Comparison of ENCODE assay signal across 9 mouse cellular contexts in genomic region chr13:49326246-49327206, GRCm38 (mm10). TPM values are rescaled to one million over a fixed set of nuclear protein-coding genes. Genes with fewer than 3 reads are reported as not detected.
DNase-seq lines count a peak whose midpoint lies in the region; ATAC-seq and TF ChIP-seq lines count a peak whose summit lies in the region.
"Had no signal": no experiment of that assay in that cellular context is flagged by ENCODE, and none has a peak within 500 bp of the region (broad histone marks: within the 10 kb centered on the region; RNA-seq: fewer than 3 reads in every experiment).

No protein-coding gene starts in this region.

- 63% methylated on average over 6 of the region's 6 CpGs for WGBS in heart, adult 2 months
- 64% methylated on average over 6 of the region's 6 CpGs for WGBS in midbrain, postnatal 0 days

- peak; percentile 73 for TF ChIP-seq CTCF in heart, adult 2 months (IDR thresholded peaks at IDR 0.05)
- peak; percentile 82 for TF ChIP-seq CTCF in midbrain, postnatal 0 days (IDR thresholded peaks at IDR 0.05)

- ATAC-seq in cerebellum, adult (ENCODE audit: insufficient number of reproducible peaks, low FRiP score, low TSS enrichment), result peak; percentile 66; the same call in 1 of the 2 replicates
- peak; percentile 83 for ATAC-seq in granulocyte monocyte progenitor cell, adult 5-6 weeks (replicated peaks; ENCODE audit: poor library complexity, severe bottlenecking)
- ATAC-seq in midbrain, postnatal 0 days (ENCODE audit: low FRiP score), result peak; percentile 72; the same call in 1 of the 2 replicates

- no peaks in the 10 kb centered on the region for H3K79me2 ChIP-seq in heart, adult 2 months (replicated peaks; ENCODE audit: control insufficient read depth, insufficient read depth, low read length)

- no peak overlapping the region for H3K4me2 ChIP-seq in midbrain, postnatal 0 days (ENCODE audit: low read depth, low read length, poor library complexity, severe bottlenecking)
- H3K4me2 ChIP-seq: heart, embryonic 15.5 days had no signal

- H3K27ac ChIP-seq in heart, adult 2 months, result no peak overlapping the region
- H3K27ac ChIP-seq in midbrain, postnatal 0 days (ENCODE audit: low read depth, low read length), result no peak overlapping the region
- H3K27ac ChIP-seq: heart, embryonic 15.5 days had no signal

- no peaks in the 10 kb centered on the region for H3K27me3 ChIP-seq in heart, adult 2 months (ENCODE audit: control insufficient read depth, insufficient read depth, low read length)
- no peaks in the 10 kb centered on the region for H3K27me3 ChIP-seq in midbrain, postnatal 0 days (ENCODE audit: insufficient read depth, low read length)
- H3K27me3 ChIP-seq: heart, embryonic 15.5 days had no signal

- H3K9me3 ChIP-seq in midbrain, postnatal 0 days (ENCODE audit: low read length), result no peaks in the 10 kb centered on the region
- H3K9me3 ChIP-seq: heart, embryonic 15.5 days had no signal

- H3K9ac ChIP-seq in heart, adult 2 months (ENCODE audit: low read depth, low read length), result no peak overlapping the region
- H3K9ac ChIP-seq in midbrain, postnatal 0 days (replicated peaks; ENCODE audit: low read length, poor library complexity, severe bottlenecking), result no peak overlapping the region
- H3K9ac ChIP-seq: heart, embryonic 15.5 days had no signal

- no peak for DNase-seq in heart, adult 2 months
- no peak for DNase-seq in heart, postnatal 25 days (ENCODE audit: low spot score)
- DNase-seq in CD4-positive, CD25-positive, alpha-beta regulatory T cell, adult 2 months (ENCODE audit: low read depth, low spot score), result peak; percentile 86
- peak; percentile 56 to 67 for DNase-seq in layer of hippocampus, postnatal 10 days (ENCODE audit: low spot score in 2 of 2)
- peak; percentile 76 for DNase-seq in midbrain, postnatal 0 days (ENCODE audit: low spot score)
- DNase-seq in thymus, postnatal 36 days, result peak; percentile 36 to 52

- H3K4me3 ChIP-seq in heart, adult 2 months, result no peak overlapping the region
- H3K4me3 ChIP-seq in midbrain, postnatal 0 days (ENCODE audit: low read depth, low read length), result no peak overlapping the region
- H3K4me3 ChIP-seq: heart, embryonic 15.5 days had no signal

- H3K4me1 ChIP-seq in heart, adult 2 months (ENCODE audit: control insufficient read depth, insufficient read depth, low read length), result peaks cover 4% of the 10 kb centered on the region
- H3K4me1 ChIP-seq in midbrain, postnatal 0 days (ENCODE audit: insufficient read depth, low read length), result no peaks in the 10 kb centered on the region
- H3K4me1 ChIP-seq: heart, embryonic 15.5 days had no signal

- intact Hi-C loops in heart, adult 2 months (cut with DNase I), result loop anchor here (1.0 kb wide), 1 partner anchor 55 kb away; no protein-coding TSS in a partner anchor
- intact Hi-C loops in heart, postnatal 25 days (cut with DNase I), result loop anchor here (1.0 kb wide), 1 partner anchor 55 kb away; no protein-coding TSS in a partner anchor

- TF ChIP-seq EP300 in heart, adult 2 months (IDR thresholded peaks at IDR 0.05; ENCODE audit: insufficient read depth, low read depth, low read length), result no peak

- TF ChIP-seq POLR2A in heart, adult 2 months (IDR thresholded peaks at IDR 0.05; ENCODE audit: insufficient read depth, low read depth, low read length), result no peak

- H3K36me3 ChIP-seq in heart, adult 2 months (ENCODE audit: control insufficient read depth, insufficient read depth, low read length), result no peaks in the 10 kb centered on the region
- H3K36me3 ChIP-seq in midbrain, postnatal 0 days (ENCODE audit: insufficient read depth, low read length), result no peaks in the 10 kb centered on the region
- H3K36me3 ChIP-seq: heart, embryonic 15.5 days had no signal

RNA-seq across cellular contexts. Expression of gene Fgd3, which starts 6.4 kb away (rescaled TPM):
- total RNA-seq in heart, adult 2 months (2021), result 1 to 10 TPM in 1 of 2 experiments, under 1 TPM in 1; 0.96 to 1.0 TPM
- polyA plus RNA-seq in heart, adult 2 months (2012; rRNA removed), result 0.96 and 0.97 TPM in 2 replicates
- total RNA-seq in heart, postnatal 25 days (2021), result 1 to 10 TPM in 1 of 2 experiments, under 1 TPM in 1; 0.91 to 1.2 TPM
- total RNA-seq in granulocyte monocyte progenitor cell, adult 5-6 weeks (2014; fragmentation: Nextera tagmentation), result 6.6 and 7.0 TPM in 2 replicates
- total RNA-seq in granulocyte monocyte progenitor cell, adult 5-6 weeks (2017), result 6.2 and 8.9 TPM in 2 replicates
- total RNA-seq in layer of hippocampus, postnatal 10 days (2021), result 1 to 10 TPM; 7.9 to 8.1 TPM
- total RNA-seq in midbrain, postnatal 0 days (2014; rRNA removed), result 9.3 and 12.0 TPM in 2 replicates
- 2.1 and 2.4 TPM in 2 replicates for polyA plus RNA-seq in midbrain, postnatal 0 days (2015; fragmentation: Nextera tagmentation; extraction: Ambion mirVana)

RNA-seq across cellular contexts. Expression of gene Bicd2, which starts 14.9 kb away (rescaled TPM):
- 10 to 100 TPM; 72.4 to 77.6 TPM for total RNA-seq in heart, adult 2 months (2021)
- 44.5 and 64.2 TPM in 2 replicates for polyA plus RNA-seq in heart, adult 2 months (2012; rRNA removed)
- total RNA-seq in heart, postnatal 25 days (2021), result 10 to 100 TPM; 74.7 to 76.9 TPM
- total RNA-seq in granulocyte monocyte progenitor cell, adult 5-6 weeks (2014; fragmentation: Nextera tagmentation), result 13.8 and 13.9 TPM in 2 replicates
- total RNA-seq in granulocyte monocyte progenitor cell, adult 5-6 weeks (2017), result 20.6 and 22.8 TPM in 2 replicates
- total RNA-seq in layer of hippocampus, postnatal 10 days (2021), result 10 to 100 TPM; 45.0 to 45.3 TPM
- total RNA-seq in midbrain, postnatal 0 days (2014; rRNA removed), result 49.3 and 50.4 TPM in 2 replicates
- polyA plus RNA-seq in midbrain, postnatal 0 days (2015; fragmentation: Nextera tagmentation; extraction: Ambion mirVana), result 24.0 and 24.1 TPM in 2 replicates

Comparison
In these comparisons a context has a peak if more than half of its experiments do, and no peak if none do; other contexts are left out.
1. DNase-seq: peak in CD4-positive, CD25-positive, alpha-beta regulatory T cell, adult 2 months (single experiment), layer of hippocampus, postnatal 10 days (2 of 2), midbrain, postnatal 0 days (single experiment) and thymus, postnatal 36 days (2 of 2); none in heart, adult 2 months (0 of 2) and heart, postnatal 25 days (single experiment).
2. Peak in every context shown above with its lines, with median percentiles within 50 percentile points of each other: ATAC-seq.